Mouse (Mus musculus): ENCODE results near the gene Tmem179.

GRCm38 (mm10) chr12:112457839-112458238 is 58.7 kb downstream of the Tmem179 start:
- TF ChIP-seq CTCF (IDR thresholded peaks at IDR 0.05; ENCODE audit: control insufficient read depth, insufficient read depth, low read length) (no peak), POLR2A (IDR thresholded peaks at IDR 0.05; ENCODE audit: borderline replicate concordance, control insufficient read depth, low read depth, low read length) (no peak)
